ENCODE assay signal across 7 mouse cellular contexts in the genomic region with DNA sequence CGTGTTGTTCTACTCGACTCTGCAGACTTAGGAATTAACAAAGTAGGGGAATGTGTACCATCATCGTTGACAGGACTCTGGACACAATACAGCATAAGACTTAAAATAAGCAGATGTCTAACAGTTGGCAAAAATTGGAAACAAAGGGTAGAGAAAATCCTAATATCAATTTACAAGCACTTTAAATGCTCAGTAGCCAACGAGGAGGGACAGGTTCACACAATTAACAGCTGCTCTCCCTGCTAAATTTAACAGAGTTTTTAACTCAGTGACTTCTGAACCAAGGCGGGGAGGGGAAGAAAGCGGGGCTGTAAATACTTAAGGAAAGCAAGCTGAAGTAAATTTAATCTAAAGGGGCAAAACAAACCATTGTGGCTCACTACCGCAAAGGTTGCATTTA. TPM values are rescaled to one million over a fixed set of nuclear protein-coding genes. Genes with fewer than 3 reads are reported as not detected.
A peak's percentile ranks its signal among the peaks of the same experiment; 100 is the strongest.
DNase-seq lines count a peak whose midpoint lies in the region; ATAC-seq and TF ChIP-seq lines count a peak whose summit lies in the region.

No protein-coding gene starts in this region.

- DNase-seq in lung, postnatal 14 days, result no peak
- DNase-seq in limb, embryonic 14.5 days (ENCODE audit: low spot score), result no peak
- no peak for DNase-seq in cerebellum, adult 11 months
- no peak for DNase-seq in adrenal gland, adult 2 months

- no peaks in the 10 kb centered on the region for H3K27me3 ChIP-seq in lung, embryonic 16.5 days (ENCODE audit: control insufficient read depth, insufficient read depth, low read depth, low read length)
- H3K27me3 ChIP-seq in forebrain, embryonic 13.5 days, result no peaks in the 10 kb centered on the region
- no peaks in the 10 kb centered on the region for H3K27me3 ChIP-seq in limb, embryonic 14.5 days (ENCODE audit: control insufficient read depth, insufficient read depth, low read length)
- no peaks in the 10 kb centered on the region for H3K27me3 ChIP-seq in stomach, embryonic 15.5 days (replicated peaks)

- no peaks in the 10 kb centered on the region for H3K36me3 ChIP-seq in lung, embryonic 16.5 days (ENCODE audit: control insufficient read depth, insufficient read depth, low read length)
- no peaks in the 10 kb centered on the region for H3K36me3 ChIP-seq in forebrain, embryonic 13.5 days (ENCODE audit: poor library complexity, severe bottlenecking)
- H3K36me3 ChIP-seq in limb, embryonic 14.5 days (ENCODE audit: control insufficient read depth, insufficient read depth, low read length), result no peaks in the 10 kb centered on the region; the same call in 1 of the 2 replicates
- H3K36me3 ChIP-seq in stomach, embryonic 15.5 days, result no peaks in the 10 kb centered on the region

- H3K9ac ChIP-seq in lung, embryonic 16.5 days (ENCODE audit: low read length), result peak overlapping the region; percentile 86
- H3K9ac ChIP-seq in forebrain, embryonic 13.5 days, result peak overlapping the region; percentile 88
- peak overlapping the region; percentile 91; the same call in 1 of the 2 replicates for H3K9ac ChIP-seq in limb, embryonic 14.5 days (ENCODE audit: low read depth, low read length, severe bottlenecking)
- no peak overlapping the region for H3K9ac ChIP-seq in stomach, embryonic 15.5 days

- H3K4me3 ChIP-seq in lung, embryonic 16.5 days (ENCODE audit: low read length), result peak overlapping the region; percentile 81
- H3K4me3 ChIP-seq in forebrain, embryonic 13.5 days, result peak overlapping the region; percentile 80
- H3K4me3 ChIP-seq in limb, embryonic 14.5 days (replicated peaks; ENCODE audit: low read length), result peak overlapping the region; percentile 90
- peak overlapping the region; percentile 89 for H3K4me3 ChIP-seq in stomach, embryonic 15.5 days (replicated peaks)

- no peak for TF ChIP-seq POLR2A in limb, embryonic 14.5 days (IDR thresholded peaks at IDR 0.05; ENCODE audit: borderline replicate concordance, extremely low read depth, insufficient read depth, insufficient read length)

- H3K4me1 ChIP-seq in lung, embryonic 16.5 days (replicated peaks; ENCODE audit: control insufficient read depth, insufficient read depth, low read length), result peaks cover 27% of the 10 kb centered on the region
- peaks cover 22% of the 10 kb centered on the region for H3K4me1 ChIP-seq in forebrain, embryonic 13.5 days
- H3K4me1 ChIP-seq in limb, embryonic 14.5 days (ENCODE audit: control insufficient read depth, insufficient read depth, low read length), result peaks cover 16% of the 10 kb centered on the region
- H3K4me1 ChIP-seq in stomach, embryonic 15.5 days, result peaks cover 16% of the 10 kb centered on the region

- peak overlapping the region; percentile 97 for H3K4me2 ChIP-seq in lung, embryonic 16.5 days (ENCODE audit: low read depth, low read length)
- peak overlapping the region; percentile 67 for H3K4me2 ChIP-seq in forebrain, embryonic 13.5 days
- peak overlapping the region; percentile 87 for H3K4me2 ChIP-seq in limb, embryonic 14.5 days (replicated peaks; ENCODE audit: low read depth, low read length, severe bottlenecking)
- peak overlapping the region; percentile 97 for H3K4me2 ChIP-seq in stomach, embryonic 15.5 days

- WGBS in lung, embryonic 16.5 days, result 57% methylated on average over 7 of the region's 7 CpGs
- 60% methylated on average over 7 of the region's 7 CpGs for whole genome bisulfite sequencing in forebrain, embryonic 13.5 days
- 25% methylated on average over 7 of the region's 7 CpGs for WGBS in limb, embryonic 14.5 days
- WGBS in stomach, embryonic 15.5 days, result 33% methylated on average over 7 of the region's 7 CpGs

- H3K27ac ChIP-seq in lung, embryonic 16.5 days (ENCODE audit: low read length), result no peak overlapping the region
- H3K27ac ChIP-seq in forebrain, embryonic 13.5 days, result no peak overlapping the region
- H3K27ac ChIP-seq in limb, embryonic 14.5 days (replicated peaks; ENCODE audit: low read depth, low read length), result no peak overlapping the region
- H3K27ac ChIP-seq in stomach, embryonic 15.5 days, result no peak overlapping the region

- H3K9me3 ChIP-seq in lung, embryonic 16.5 days (ENCODE audit: control insufficient read depth, low read length), result no peaks in the 10 kb centered on the region
- H3K9me3 ChIP-seq in forebrain, embryonic 13.5 days (replicated peaks), result no peaks in the 10 kb centered on the region
- no peaks in the 10 kb centered on the region for H3K9me3 ChIP-seq in limb, embryonic 14.5 days (ENCODE audit: control insufficient read depth, low read length)
- H3K9me3 ChIP-seq in stomach, embryonic 15.5 days, result no peaks in the 10 kb centered on the region

- no peak for ATAC-seq in lung, embryonic 16.5 days (ENCODE audit: low read depth)
- no peak for ATAC-seq in forebrain, embryonic 13.5 days
- ATAC-seq in limb, embryonic 14.5 days (ENCODE audit: low FRiP score, low read depth), result no peak
- ATAC-seq in stomach, embryonic 15.5 days (ENCODE audit: insufficient read depth, low FRiP score, low read depth), result no peak

RNA-seq across cellular contexts. Expression of a gene that starts 1.4 kb away (rescaled TPM):
- polyA plus RNA-seq in lung, embryonic 16.5 days (2015; fragmentation: Nextera tagmentation; extraction: Ambion mirVana), result 19.5 and 25.6 TPM in 2 replicates
- polyA plus RNA-seq in forebrain, embryonic 13.5 days (2015; fragmentation: Nextera tagmentation; extraction: Ambion mirVana), result 15.7 and 16.6 TPM in 2 replicates
- polyA plus RNA-seq in limb, embryonic 14.5 days (2012; rRNA removed), result 38.8 and 43.8 TPM in 2 replicates
- 23.5 and 27.7 TPM in 2 replicates for polyA plus RNA-seq in limb, embryonic 14.5 days (2014; fragmentation: Nextera tagmentation; extraction: Ambion mirVana)
- polyA plus RNA-seq in stomach, embryonic 15.5 days (2015; fragmentation: Nextera tagmentation; extraction: Ambion mirVana), result 11.2 and 11.8 TPM in 2 replicates
- total RNA-seq in adrenal gland, adult 2 months (2021), result 10 to 100 TPM; 12.7 to 17.0 TPM
- polyA plus RNA-seq in adrenal gland, adult 2 months (2012; rRNA removed), result 1.8 and 2.3 TPM in 2 replicates
